Mouse (Mus musculus): ENCODE measurements around the gene Dcps. TPM values are rescaled to one million over a fixed set of nuclear protein-coding genes. Genes with fewer than 3 reads are reported as not detected.

The Dcps gene
- polyA plus RNA-seq, 1 experiment = 27.0 TPM

GRCm38 (mm10) chr9:35124678-35124955 is 51.2 kb downstream of the Dcps start:
- no peaks in the 10 kb centered on the region for H3K27me3 ChIP-seq (ENCODE audit: control insufficient read depth, insufficient read depth, low read length)
- TF ChIP-seq CTCF (IDR thresholded peaks at IDR 0.05; ENCODE audit: extremely low read depth, insufficient read depth, insufficient read length, insufficient replicate concordance) (no peak), POLR2A (IDR thresholded peaks at IDR 0.05; ENCODE audit: low read depth, low read length) (no peak)
- no peak for DNase-seq (ENCODE audit: low read depth in 1 of 2, low spot score in 2 of 2)
- no peak overlapping the region for H3K4me3 ChIP-seq (ENCODE audit: extremely low read depth, insufficient read depth, insufficient read length)
- peaks cover 32% of the 10 kb centered on the region for H3K4me1 ChIP-seq (ENCODE audit: control insufficient read depth, insufficient read depth, insufficient read length)
- 90% methylated on average over 8 of the region's 8 CpGs for WGBS
- H3K36me3 ChIP-seq (ENCODE audit: control insufficient read depth, insufficient read depth, low read length) = peaks cover 5% of the 10 kb centered on the region
- peak overlapping the region; percentile 90 for H3K27ac ChIP-seq (ENCODE audit: insufficient read depth, low read length)

- Histone ChIP-seq H3K27me3 (ENCODE audit: control insufficient read depth, insufficient read depth, low read length) (no peaks in the 10 kb centered on the region), H3K36me3 (ENCODE audit: control insufficient read depth, insufficient read depth, low read length) (peaks cover 1% of the 10 kb centered on the region), H3K27ac (ENCODE audit: insufficient read depth, low read length) (peak overlapping the region; percentile 90), H3K4me3 (ENCODE audit: extremely low read depth, insufficient read depth, insufficient read length) (no peak overlapping the region), H3K4me1 (ENCODE audit: control insufficient read depth, insufficient read depth, insufficient read length) (peaks cover 32% of the 10 kb centered on the region)
- 14% methylated on average over 11 of the region's 11 CpGs for WGBS
- peak in 1 of 2 experiments; percentile 30 for DNase-seq (ENCODE audit: low read depth in 1 of 2, low spot score in 2 of 2)
- TF ChIP-seq POLR2A (IDR thresholded peaks at IDR 0.05; ENCODE audit: low read depth, low read length) (no peak), CTCF (IDR thresholded peaks at IDR 0.05; ENCODE audit: extremely low read depth, insufficient read depth, insufficient read length, insufficient replicate concordance) (no peak)
Measured at GRCm38 (mm10) chr9:35123804-35124677, 51.8 kb downstream of the Dcps start.

- 52% methylated on average over 2 of the region's 2 CpGs for WGBS
- DNase-seq (ENCODE audit: low read depth in 1 of 2, low spot score in 2 of 2) = no peak
- Histone ChIP-seq H3K4me3 (ENCODE audit: extremely low read depth, insufficient read depth, insufficient read length) (no peak overlapping the region), H3K4me1 (ENCODE audit: control insufficient read depth, insufficient read depth, insufficient read length) (peaks cover 32% of the 10 kb centered on the region), H3K27ac (ENCODE audit: insufficient read depth, low read length) (peak overlapping the region; percentile 90), H3K36me3 (ENCODE audit: control insufficient read depth, insufficient read depth, low read length) (no peaks in the 10 kb centered on the region; the same call in 1 of the 2 replicates), H3K27me3 (ENCODE audit: control insufficient read depth, insufficient read depth, low read length) (no peaks in the 10 kb centered on the region)
- TF ChIP-seq POLR2A (IDR thresholded peaks at IDR 0.05; ENCODE audit: low read depth, low read length) (no peak), CTCF (IDR thresholded peaks at IDR 0.05; ENCODE audit: extremely low read depth, insufficient read depth, insufficient read length, insufficient replicate concordance) (no peak)
Measured at GRCm38 (mm10) chr9:35123456-35123803, 52.4 kb downstream of the Dcps start.

GRCm38 (mm10) chr9:35122551-35123266 is 53.2 kb downstream of the Dcps start:
- TF ChIP-seq CTCF (IDR thresholded peaks at IDR 0.05; ENCODE audit: extremely low read depth, insufficient read depth, insufficient read length, insufficient replicate concordance) = no peak
- no peak for TF ChIP-seq POLR2A (IDR thresholded peaks at IDR 0.05; ENCODE audit: low read depth, low read length)
- Histone ChIP-seq H3K27me3 (ENCODE audit: control insufficient read depth, insufficient read depth, low read length) (no peaks in the 10 kb centered on the region), H3K36me3 (ENCODE audit: control insufficient read depth, insufficient read depth, low read length) (no peaks in the 10 kb centered on the region; the same call in 1 of the 2 replicates), H3K27ac (ENCODE audit: insufficient read depth, low read length) (peak overlapping the region; percentile 90), H3K4me3 (ENCODE audit: extremely low read depth, insufficient read depth, insufficient read length) (no peak overlapping the region), H3K4me1 (ENCODE audit: control insufficient read depth, insufficient read depth, insufficient read length) (peaks cover 32% of the 10 kb centered on the region)
- 37% methylated on average over 5 of the region's 5 CpGs for WGBS
- DNase-seq (ENCODE audit: low read depth in 1 of 2, low spot score in 2 of 2) = no peak

- H3K27ac ChIP-seq (ENCODE audit: insufficient read depth, low read length) = peak within 1 kb of the TSS; percentile 90; the same call in 1 of the 2 replicates
- no peak within 1 kb of the TSS for H3K4me3 ChIP-seq (ENCODE audit: extremely low read depth, insufficient read depth, insufficient read length)
Measured at GRCm38 (mm10) chr9:35119168-35119567, 56.7 kb downstream of the Dcps start, which contains the start of gene St3gal4. Gene St3gal4, minus strand, starts transcription at chr9:35119268.

GRCm38 (mm10) chr9:35118563-35118962 is 57.3 kb downstream of the Dcps start:
- 72% methylated on average over 2 of the region's 2 CpGs for WGBS
- TF ChIP-seq POLR2A (IDR thresholded peaks at IDR 0.05; ENCODE audit: low read depth, low read length) = no peak
- TF ChIP-seq CTCF (IDR thresholded peaks at IDR 0.05; ENCODE audit: extremely low read depth, insufficient read depth, insufficient read length, insufficient replicate concordance) = no peak
- no peak for DNase-seq (ENCODE audit: low read depth in 1 of 2, low spot score in 2 of 2)
- Histone ChIP-seq H3K4me1 (ENCODE audit: control insufficient read depth, insufficient read depth, insufficient read length) (peaks cover 16% of the 10 kb centered on the region), H3K27me3 (ENCODE audit: control insufficient read depth, insufficient read depth, low read length) (no peaks in the 10 kb centered on the region), H3K27ac (ENCODE audit: insufficient read depth, low read length) (no peak overlapping the region), H3K4me3 (ENCODE audit: extremely low read depth, insufficient read depth, insufficient read length) (no peak overlapping the region), H3K36me3 (ENCODE audit: control insufficient read depth, insufficient read depth, low read length) (no peaks in the 10 kb centered on the region)

More at GRCm38 (mm10) chr9:35119168-35119567, 56.7 kb downstream of the Dcps start, which contains the start of gene St3gal4:
- Histone ChIP-seq H3K4me1 (ENCODE audit: control insufficient read depth, insufficient read depth, insufficient read length) (peaks cover 21% of the 10 kb centered on the region), H3K27me3 (ENCODE audit: control insufficient read depth, insufficient read depth, low read length) (no peaks in the 10 kb centered on the region), H3K36me3 (ENCODE audit: control insufficient read depth, insufficient read depth, low read length) (no peaks in the 10 kb centered on the region)
- TF ChIP-seq CTCF (IDR thresholded peaks at IDR 0.05; ENCODE audit: extremely low read depth, insufficient read depth, insufficient read length, insufficient replicate concordance) = no peak
- 77% methylated on average over 6 of the region's 6 CpGs for WGBS
- DNase-seq (ENCODE audit: low read depth in 1 of 2, low spot score in 2 of 2) = no peak

Data from spleen, adult 2 months (tissue).